Mouse (Mus musculus) megakaryocyte-erythroid progenitor cell, adult 5-6 weeks (primary cell): ENCODE measurements around the gene Apopt1. TPM values are rescaled to one million over a fixed set of nuclear protein-coding genes. Genes with fewer than 3 reads are reported as not detected.

Experiments
- ATAC-seq: replicated peaks from 2 replicates; pipeline ENCODE4 v1.8.0; 2016; ENCODE audit warnings: mild to moderate bottlenecking, inconsistent platforms; ENCODE audit not compliant: severe bottlenecking, poor library complexity, low FRiP score, low TSS enrichment
- total RNA-seq, 2 experiments: library from RNA; stranded (forward) in 1 of 2; stranded (reverse) in 1 of 2; fragments of 200-1000, 215-1000 nt in 1 of 2; fragments of >200 nt in 1 of 2; fragmentation: Nextera tagmentation in 1 of 2; gene quantifications; 2 replicates each; pipeline ENCODE4 v1.2.3; 2014 to 2017

The Apopt1 gene
- total RNA-seq, 2 experiments from 2014 or later, result 56.4 to 62.7 TPM

DNA sequence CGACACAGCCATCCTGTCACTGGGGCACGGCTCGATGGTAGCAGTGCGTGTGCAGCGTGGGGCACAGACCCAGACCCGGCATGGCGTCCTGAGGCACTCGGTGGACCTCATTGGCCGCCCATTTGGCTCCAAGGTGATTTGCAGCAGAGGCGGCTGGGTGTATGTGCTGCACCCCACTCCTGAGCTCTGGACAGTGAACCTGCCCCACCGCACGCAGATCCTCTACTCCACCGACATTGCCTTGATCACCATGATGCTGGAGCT lies 34.5 kb upstream of the Apopt1 start:
- ATAC-seq, result peak; percentile 21

DNA sequence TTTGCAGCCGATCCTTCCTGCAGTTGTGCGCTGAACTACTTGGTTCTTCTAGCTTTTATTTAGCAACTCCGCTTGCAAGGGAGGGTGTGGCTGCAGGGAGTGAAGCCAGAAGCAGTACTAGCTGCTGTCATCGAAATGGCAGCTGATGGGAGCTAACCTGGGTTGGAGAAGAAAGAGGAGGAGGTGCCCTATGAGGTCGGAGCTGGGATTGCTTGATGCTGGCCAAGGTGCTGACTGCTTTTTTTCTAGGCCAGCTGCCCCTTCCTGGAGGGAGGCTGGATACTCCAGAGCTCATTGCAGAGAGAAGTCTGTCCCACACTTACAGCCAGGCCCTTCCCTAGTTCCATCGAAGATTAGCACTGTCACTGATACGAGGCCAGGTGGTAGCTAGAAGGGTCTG lies 34.1 kb upstream of the Apopt1 start:
- ATAC-seq, result peak; percentile 43

DNA sequence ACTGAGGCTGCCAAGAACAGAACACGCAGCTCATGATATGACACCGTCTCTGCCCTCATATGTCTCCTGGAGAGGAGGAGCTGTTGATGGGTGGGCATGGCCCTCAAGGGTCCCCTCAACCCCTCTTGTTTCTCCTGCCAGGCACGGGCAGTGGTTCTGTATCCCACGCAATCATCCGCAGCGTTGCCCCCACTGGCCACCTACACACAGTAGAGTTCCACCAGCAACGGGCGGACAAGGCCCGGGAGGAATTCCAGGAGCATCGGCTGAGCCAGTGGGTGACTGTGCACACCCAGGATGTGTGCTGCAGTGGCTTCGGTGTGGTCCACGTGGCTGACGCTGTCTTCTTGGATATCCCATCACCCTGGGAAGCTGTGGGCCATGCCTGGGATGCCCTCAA lies 32.4 kb upstream of the Apopt1 start:
- no peak for ATAC-seq

DNA sequence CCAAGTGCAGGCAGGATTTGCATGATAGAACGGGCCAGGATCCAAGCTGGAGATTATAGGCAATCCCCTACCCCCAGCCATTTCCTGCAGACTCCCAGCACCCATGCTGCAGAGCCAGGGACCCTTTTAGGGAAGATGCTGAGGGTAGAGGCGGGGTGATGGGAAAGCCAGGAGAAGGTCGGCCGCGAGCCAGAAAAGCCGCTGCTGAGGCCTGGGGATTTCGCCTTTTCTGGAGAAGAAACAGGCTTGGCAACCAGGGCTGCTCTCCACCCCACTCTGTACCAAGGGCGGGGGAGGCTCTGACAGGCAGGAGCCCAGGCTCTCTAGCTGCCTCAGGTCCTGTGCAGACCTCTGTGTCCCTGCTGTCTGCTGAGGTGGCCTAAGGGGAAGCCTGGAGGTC lies 31.8 kb upstream of the Apopt1 start:
- no peak for ATAC-seq

DNA sequence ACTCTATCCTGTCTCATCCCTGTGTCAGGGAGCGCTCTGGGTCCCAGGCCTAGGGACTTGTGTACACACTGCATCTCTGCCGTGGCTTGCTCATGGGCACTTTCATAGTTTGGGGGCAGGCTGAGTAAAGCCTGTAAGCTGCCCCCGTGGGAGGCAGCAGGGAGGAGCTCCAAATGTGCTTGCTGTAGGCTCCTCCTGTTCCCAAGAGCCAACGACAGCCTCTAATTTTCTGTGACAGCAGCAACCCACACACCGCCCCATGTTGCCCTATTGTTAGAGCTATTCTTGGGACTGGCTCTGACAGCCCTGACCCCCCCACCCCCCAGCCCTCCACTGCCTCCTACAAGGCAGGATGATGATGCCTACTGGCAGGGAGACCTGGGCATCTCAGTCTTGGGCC lies 31.1 kb upstream of the Apopt1 start:
- no peak for ATAC-seq

DNA sequence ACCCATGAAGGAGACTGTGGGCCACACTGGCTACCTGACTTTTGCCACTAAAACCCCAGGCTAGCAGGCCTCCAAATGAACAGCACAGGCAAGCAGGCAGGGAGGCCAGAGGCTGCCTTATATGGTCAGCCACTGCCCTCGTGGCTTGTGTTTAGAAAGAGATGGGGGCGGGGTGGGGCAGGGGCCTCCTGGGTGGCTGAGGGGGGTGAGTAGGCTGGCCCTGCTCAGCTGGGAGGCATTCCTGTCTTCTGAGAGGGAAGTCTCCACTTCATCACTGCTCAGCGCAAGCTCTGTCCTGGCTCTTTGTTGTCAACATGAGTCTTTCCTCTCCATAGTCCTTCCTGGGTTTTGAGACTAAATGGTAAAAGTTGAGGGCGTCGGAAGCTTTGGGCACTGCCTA lies 30.3 kb upstream of the Apopt1 start:
- no peak for ATAC-seq

DNA sequence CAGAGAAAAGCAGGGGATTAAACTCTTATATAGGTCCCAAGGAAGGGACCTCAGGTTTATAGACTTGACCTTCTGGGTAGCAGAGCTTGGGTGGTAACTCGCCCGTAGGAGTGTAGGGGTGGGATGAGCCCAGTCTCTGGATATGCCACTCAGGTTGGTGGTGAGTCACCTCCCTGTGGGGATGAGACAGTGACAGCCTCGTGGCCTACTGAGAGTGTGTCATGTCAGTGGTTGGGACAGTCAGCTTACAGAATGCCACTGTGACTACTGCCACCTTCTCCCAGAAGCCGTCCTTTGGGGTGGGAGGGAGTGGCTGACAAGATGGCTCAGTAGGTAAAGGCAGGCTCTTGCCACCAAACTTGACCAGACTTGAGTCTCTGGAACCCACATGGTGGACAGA lies 26.7 kb upstream of the Apopt1 start:
- ATAC-seq, result no peak

DNA sequence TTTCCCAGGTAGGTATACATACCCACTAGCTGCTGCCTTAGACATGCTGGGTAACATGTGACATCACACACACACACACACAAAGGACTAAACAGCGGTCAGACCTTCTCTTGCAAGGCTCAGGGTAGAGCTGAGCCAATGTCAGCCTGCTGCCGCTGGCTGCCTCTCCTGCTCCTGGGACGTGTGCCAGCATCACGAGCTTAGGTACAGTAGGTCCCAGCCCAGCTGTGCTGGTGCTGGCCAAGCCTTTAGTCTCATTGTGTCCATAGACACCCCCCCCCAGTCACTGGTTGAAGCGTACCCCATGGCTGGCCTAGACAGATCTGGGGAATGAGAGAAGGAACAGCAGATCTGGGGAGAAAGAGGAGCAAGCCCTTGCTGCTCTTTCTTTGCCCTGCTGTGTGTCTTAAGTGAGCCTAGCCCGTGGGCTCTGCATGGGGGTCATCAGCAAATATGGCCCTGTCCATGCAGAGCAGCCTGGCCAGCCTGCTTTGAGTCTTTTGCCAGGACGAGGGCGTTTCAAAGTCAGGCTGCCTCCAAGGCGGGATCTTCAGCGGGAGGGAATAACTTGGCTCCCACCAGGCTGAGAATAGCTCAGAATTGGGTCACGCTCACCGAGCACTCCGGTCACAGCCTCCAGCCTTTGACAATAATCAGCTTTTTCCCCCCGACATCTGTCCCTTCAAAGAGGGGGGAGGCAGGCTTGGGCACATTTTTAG lies 25.6 kb upstream of the Apopt1 start:
- no peak for ATAC-seq

DNA sequence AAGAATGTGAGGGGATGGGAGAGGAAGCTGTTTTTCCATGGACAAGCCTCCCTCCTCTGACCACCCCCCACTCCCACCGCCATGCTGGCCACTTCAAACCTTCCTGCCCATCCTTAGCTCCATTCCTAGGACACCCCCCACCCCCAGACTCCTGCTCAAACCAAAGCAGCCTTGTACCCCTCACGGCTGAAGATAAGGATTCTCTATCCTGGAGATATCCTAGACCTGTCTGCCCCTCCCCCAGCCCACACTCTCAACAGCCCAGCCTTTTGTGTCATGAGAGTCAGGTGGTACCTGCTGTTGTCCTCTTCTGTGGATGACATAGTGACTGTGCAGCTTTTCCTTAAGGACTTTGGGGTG lies 25.0 kb upstream of the Apopt1 start:
- ATAC-seq, result no peak

DNA sequence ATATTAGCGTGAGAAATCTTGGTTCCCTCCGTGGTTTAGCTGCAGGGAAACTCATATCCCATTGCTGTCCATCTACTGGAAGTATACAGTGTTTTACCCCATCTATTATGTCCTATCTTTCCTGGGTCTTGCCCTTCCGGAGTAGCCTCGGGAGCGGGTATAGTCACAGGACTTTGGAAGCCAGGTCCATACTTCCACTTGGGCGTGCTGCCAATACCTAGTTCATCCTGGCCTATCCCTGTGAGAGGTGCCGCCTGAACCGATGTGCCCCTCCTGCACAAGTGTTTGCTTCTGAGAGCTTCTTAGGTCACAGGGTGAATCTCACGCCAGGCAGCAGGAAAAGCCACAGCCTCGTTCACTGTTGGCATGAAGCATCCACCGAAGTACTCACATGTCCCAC lies 23.6 kb upstream of the Apopt1 start:
- no peak for ATAC-seq

DNA sequence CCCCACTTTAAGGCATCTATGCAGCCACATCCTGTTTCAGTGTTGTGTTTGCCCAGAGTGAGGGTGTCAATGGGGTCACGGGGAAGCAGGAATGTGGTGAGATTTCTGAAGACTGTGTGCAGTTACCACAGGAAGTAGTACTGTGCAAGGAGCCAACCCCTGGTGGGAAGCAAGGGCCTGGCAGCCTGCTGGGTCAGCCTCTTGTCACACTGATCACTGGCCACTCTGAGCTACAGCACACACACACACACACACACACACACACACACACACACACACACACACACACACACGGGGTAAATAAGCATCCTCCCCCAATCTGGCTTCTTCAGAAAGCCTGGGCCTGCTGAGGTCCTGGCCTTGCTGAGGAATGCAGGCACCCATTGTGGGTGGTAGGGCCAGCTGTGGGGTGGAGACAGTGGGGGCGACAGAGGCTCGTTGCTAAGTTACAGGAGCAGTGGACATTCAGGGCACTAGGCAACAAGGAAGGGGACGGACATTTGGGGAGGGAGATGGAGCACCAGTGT lies 21.7 kb upstream of the Apopt1 start:
- no peak for ATAC-seq

DNA sequence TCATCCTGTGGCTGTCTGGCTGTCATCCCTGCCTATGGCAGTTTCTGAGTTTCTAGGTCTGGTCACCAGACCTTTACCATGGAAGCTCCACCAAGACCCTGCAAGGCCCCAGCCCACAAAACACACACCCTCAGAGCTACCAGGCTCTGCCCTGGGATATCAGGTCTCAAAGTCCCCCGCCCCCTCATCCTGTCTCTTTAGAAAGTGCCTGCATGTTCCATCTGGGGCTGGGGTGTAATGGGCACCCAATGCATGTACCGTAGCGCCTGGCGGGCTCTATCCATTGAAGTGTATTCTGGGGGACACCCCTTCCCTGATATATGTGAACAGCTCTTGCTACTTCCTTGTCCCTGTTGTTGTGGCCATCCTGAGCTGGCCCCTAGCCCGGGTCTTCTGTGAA lies 20.2 kb upstream of the Apopt1 start:
- ATAC-seq, result no peak

DNA sequence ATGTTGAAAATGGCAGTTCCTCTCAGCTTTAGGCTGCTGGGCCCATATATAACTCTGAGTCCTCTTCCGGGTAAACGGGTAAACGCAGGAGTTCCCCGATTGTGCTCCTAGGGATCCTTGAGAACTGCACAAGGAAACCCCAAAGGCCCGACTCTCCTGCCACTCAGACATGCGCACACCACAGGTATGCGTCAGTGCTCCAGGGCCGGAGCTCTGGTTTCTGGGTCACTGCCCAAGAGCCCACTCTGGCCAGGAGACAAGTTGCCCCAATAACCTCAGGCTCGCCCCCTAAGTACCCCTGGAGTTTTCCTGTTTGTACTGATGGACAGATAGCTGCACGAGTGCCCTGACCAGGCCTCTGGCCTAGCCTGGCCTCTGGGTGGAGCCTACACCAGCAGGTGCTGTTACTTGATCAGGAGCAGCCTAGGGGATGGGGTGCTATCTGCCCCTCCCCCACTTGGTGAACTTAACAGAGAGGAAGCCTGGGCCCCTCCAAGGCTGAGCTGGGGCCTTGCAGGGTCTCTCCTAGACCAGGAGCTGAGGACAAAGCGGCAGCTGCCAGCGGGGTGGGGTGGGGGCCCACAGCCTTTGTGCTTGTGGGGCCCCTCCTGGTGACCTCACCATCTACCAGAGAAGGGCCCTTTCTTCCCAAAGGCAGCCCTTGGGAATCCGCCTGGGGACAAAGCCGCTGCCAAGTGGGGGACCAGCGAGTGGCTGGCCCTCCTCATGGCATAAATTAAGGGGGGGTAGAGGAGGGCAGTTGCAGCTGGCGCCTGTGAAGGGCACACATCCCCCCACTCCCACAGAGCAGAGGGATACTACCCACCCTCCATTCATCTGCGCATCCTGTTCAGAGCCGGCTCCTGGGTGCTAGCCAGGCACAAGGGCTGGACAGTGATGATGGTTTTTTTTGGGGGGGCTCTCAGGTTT lies 19.5 kb upstream of the Apopt1 start:
- no peak for ATAC-seq

DNA sequence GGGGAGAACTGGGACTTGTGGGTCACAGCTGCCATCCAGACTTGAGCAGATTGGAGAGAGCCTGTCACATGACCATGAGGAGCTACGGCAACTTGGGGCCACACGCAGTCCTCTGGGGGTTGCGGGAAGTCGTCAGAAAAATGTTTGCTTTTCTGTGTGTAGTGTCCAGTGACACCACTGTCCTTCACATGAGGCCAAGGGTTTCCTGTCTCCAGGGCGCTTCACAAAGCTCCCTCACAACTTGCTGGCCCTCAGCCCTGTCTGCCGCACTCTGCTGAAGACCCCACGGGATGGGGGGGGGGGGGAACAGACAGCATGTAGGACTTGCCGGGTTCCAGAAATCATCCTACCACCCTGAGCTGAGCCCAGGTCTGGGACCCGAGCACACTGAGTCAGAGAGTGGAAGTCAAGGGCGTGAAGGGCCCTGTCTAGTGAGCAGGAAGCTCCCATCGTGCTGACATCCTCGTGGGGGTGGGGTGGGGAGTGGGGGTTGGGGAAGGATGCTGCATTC lies 18.7 kb upstream of the Apopt1 start:
- no peak for ATAC-seq

DNA sequence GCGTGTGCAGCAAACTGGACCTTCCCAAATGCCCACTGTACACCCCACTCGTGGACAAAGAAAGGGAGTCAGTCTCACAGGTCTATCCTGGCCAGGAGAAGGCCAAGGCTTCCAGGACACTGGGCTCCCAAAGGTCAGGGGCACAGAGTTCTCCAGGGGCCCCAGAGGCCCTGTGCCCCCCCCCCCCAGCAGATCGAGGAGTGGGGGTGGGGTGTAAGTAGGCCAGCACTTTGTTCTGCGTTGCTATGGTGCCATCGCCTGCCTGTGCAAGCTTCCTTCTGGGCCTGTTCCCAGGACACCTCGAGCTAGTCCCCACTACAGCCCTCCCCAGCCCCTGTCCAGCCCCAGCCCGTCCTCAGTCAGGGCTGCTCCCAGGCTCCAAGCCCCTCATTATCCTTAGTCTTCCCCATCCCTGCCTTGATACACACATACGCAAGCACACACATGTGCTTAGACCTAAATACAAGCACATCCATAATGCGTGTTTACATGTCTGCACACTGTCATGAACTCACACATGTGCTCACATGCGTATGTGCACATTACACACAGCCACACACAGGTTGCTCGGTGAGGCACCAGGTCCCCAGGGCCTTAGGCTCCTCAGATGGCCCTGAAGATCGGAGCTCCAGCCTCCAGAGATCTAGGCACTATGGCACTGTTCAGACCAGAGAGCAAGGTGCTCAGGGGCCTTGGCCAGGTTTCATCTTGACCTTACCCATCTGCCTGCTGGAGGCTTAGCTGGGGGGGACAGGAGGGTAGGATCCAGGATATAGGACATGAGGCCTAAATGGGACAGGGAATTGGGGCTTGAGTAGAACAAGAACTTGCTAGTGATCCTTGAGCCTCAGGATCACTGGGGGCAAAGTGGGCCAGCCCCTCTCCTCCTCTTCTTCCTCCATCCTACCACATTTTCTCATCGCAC lies 17.9 kb upstream of the Apopt1 start:
- no peak for ATAC-seq

DNA sequence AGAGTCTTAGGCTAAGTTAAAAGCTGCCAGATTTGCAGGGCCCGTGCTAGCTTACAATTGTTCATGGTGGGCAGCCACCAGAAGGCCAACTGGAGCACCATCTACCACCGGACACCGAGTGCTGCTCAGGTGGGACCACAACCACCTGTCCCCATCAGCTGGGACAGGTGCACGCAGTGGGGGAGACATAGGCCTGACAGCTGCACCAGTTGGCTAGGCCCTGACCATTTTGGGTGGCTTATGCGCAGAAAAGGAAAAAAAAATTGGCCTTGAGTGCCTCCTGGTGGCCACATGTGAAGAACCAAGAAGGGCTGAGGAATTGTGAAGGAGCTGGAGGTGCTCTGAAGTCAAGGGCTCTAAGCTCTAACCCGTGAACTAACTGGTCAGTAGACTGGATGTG lies 16.8 kb upstream of the Apopt1 start:
- ATAC-seq, result peak; percentile 70

DNA sequence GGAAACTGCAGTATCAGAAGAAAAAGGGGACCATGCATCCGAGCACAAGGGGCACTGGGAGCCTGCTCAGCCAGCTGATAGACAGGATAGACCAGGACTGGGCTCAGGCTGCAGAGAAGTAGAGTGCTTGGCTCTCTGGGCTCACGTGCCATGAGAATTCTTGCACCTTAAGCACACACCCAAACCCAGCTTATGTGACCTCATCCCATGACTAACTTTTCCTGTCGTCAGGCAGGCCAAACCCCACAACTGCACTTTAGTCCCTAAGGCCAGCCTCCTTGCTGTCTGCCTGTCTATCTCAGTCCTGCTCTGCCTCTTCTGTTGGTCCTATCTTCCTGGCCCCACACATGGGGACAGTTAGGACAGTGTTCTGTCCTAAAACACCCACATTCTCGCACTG lies 15.4 kb upstream of the Apopt1 start:
- no peak for ATAC-seq

DNA sequence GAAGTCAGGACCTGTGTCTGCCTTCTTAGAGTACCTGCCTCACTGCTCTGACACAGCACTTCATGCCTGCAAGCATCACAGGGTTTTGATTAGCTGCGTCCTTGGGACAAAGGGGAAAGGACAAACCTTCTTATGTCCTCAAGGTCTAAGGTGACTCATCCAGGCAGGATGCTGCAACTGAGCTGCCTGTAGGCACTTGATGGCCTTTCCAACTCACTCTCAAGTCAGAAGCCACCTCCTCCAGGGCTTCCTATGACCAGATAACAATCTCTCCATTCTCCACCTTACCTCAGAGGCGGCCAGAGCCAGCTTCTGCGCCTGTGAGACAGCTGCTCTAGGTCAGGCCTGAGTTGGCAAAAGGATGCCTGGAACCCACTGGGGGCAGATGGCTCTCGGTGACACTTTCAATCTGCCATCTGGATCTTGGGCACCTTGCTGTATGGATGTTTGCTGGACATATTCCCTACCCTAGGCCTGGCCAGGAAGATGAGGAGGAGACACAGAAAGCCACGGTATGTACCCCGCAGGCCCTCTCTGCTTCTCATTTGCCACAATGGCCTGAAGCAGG lies 14.6 kb upstream of the Apopt1 start:
- no peak for ATAC-seq

DNA sequence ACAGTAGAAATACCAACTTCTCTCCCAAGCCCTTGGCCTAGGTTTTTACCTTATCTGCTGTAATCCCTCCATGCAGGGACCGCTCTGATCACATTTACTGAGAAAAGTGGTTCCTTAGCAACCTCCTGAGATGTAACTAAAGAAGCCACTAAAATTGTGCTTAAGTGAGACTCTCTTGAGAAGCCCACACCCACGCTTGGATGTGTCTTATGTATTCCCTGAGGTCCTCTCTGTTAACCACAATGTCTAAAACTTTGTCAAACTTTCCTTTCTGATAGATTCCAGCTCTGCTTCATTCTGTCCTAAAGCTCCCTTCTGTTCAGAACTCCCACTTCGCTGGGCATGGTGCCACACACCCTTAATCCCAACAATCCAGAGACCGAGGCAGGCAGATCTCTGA lies 13.5 kb upstream of the Apopt1 start:
- no peak for ATAC-seq
